Mouse (Mus musculus): Measurements from ENCODE around the gene Rrp36.

The Rrp36 gene

GRCm38 (mm10) chr17:46617799-46618198, 56.4 kb downstream of the Rrp36 start:
- DNase-seq (ENCODE audit: low spot score in 2 of 2): no peak
